Mouse (Mus musculus): ENCODE measurements at regions not wholly inside any gene's neighbourhood (a gene's known extent, or its start where the extent isn't known, plus 50 kb on each side); places are given as distances from the start of the nearest gene placed in this dataset.
A peak's percentile ranks its signal among the peaks of the same experiment; 100 is the strongest.

- no peak for ATAC-seq (replicated peaks; ENCODE audit: low read depth, poor library complexity, severe bottlenecking)
Measured at GRCm38 (mm10) chr4:29034406-29034805, 221.5 kb downstream of the Epha7 start.

- no peak for ATAC-seq (replicated peaks; ENCODE audit: low read depth, poor library complexity, severe bottlenecking)
Measured at GRCm38 (mm10) chr4:29039993-29040392, 227.1 kb downstream of the Epha7 start.

- ATAC-seq (replicated peaks; ENCODE audit: low read depth, poor library complexity, severe bottlenecking), result no peak
Measured at GRCm38 (mm10) chr4:29068678-29069621, 256.0 kb downstream of the Epha7 start.

- no peak for ATAC-seq (replicated peaks; ENCODE audit: low read depth, poor library complexity, severe bottlenecking)
Measured at GRCm38 (mm10) chr4:29074204-29074603, 261.3 kb downstream of the Epha7 start.

- ATAC-seq (replicated peaks; ENCODE audit: low read depth, poor library complexity, severe bottlenecking), result no peak
Measured at GRCm38 (mm10) chr4:29074851-29075250, 261.9 kb downstream of the Epha7 start.

- ATAC-seq (replicated peaks; ENCODE audit: low read depth, poor library complexity, severe bottlenecking), result no peak
Measured at GRCm38 (mm10) chr4:29076683-29077082, 263.8 kb downstream of the Epha7 start.

GRCm38 (mm10) chr4:29078391-29078790 is 265.5 kb downstream of the Epha7 start:
- no peak for ATAC-seq (replicated peaks; ENCODE audit: low read depth, poor library complexity, severe bottlenecking)

GRCm38 (mm10) chr4:29083545-29084290 is 270.8 kb downstream of the Epha7 start:
- ATAC-seq (replicated peaks; ENCODE audit: low read depth, poor library complexity, severe bottlenecking), result no peak

- ATAC-seq (replicated peaks; ENCODE audit: low read depth, poor library complexity, severe bottlenecking), result no peak
Measured at GRCm38 (mm10) chr4:29090949-29091348, 278.0 kb downstream of the Epha7 start.

GRCm38 (mm10) chr4:29091495-29092211 is 278.7 kb downstream of the Epha7 start:
- no peak for ATAC-seq (replicated peaks; ENCODE audit: low read depth, poor library complexity, severe bottlenecking)

- ATAC-seq (replicated peaks; ENCODE audit: low read depth, poor library complexity, severe bottlenecking), result no peak
Measured at GRCm38 (mm10) chr4:29102373-29102772, 289.4 kb downstream of the Epha7 start.

GRCm38 (mm10) chr4:29103414-29103813 is 290.5 kb downstream of the Epha7 start:
- no peak for ATAC-seq (replicated peaks; ENCODE audit: low read depth, poor library complexity, severe bottlenecking)

- ATAC-seq (replicated peaks; ENCODE audit: low read depth, poor library complexity, severe bottlenecking), result no peak
Measured at GRCm38 (mm10) chr4:29112552-29112951, 299.6 kb downstream of the Epha7 start.

- no peak for ATAC-seq (replicated peaks; ENCODE audit: low read depth, poor library complexity, severe bottlenecking)
Measured at GRCm38 (mm10) chr4:29117025-29117424, 304.1 kb downstream of the Epha7 start.

- no peak for ATAC-seq (replicated peaks; ENCODE audit: low read depth, poor library complexity, severe bottlenecking)
Measured at GRCm38 (mm10) chr4:29117926-29118325, 305.0 kb downstream of the Epha7 start.

GRCm38 (mm10) chr4:29118679-29119479 is 305.9 kb downstream of the Epha7 start:
- no peak for ATAC-seq (replicated peaks; ENCODE audit: low read depth, poor library complexity, severe bottlenecking)

- ATAC-seq (replicated peaks; ENCODE audit: low read depth, poor library complexity, severe bottlenecking), result no peak
Measured at GRCm38 (mm10) chr4:29119480-29120153, 306.7 kb downstream of the Epha7 start.

GRCm38 (mm10) chr4:29123697-29124377 is 310.9 kb downstream of the Epha7 start:
- peak; percentile 89 for ATAC-seq (replicated peaks; ENCODE audit: low read depth, poor library complexity, severe bottlenecking)

- no peak for ATAC-seq (replicated peaks; ENCODE audit: low read depth, poor library complexity, severe bottlenecking)
Measured at GRCm38 (mm10) chr4:29130485-29130884, 317.6 kb downstream of the Epha7 start.
